Mouse (Mus musculus) brown adipose tissue, adult 24 weeks (tissue): Measurements from ENCODE around the gene Usp9x. TPM values are rescaled to one million over a fixed set of nuclear protein-coding genes. Genes with fewer than 3 reads are reported as not detected.

ENCODE experiments used
- H3K27ac ChIP-seq: fragments of 200-500 bp; replicated peaks from 2 replicates; pipeline ENCODE4 v1.5.1; 2012; ENCODE audit warnings: low read depth, mild to moderate bottlenecking, low read length
- H3K4me1 ChIP-seq: fragments of 200-500 bp; 2 replicates; pipeline ENCODE4 v1.6.1; 2012; ENCODE audit warnings: low read length, mixed read lengths; ENCODE audit not compliant: control insufficient read depth, insufficient read depth, insufficient read length
- H3K4me3 ChIP-seq: fragments of 200-500 bp; 2 replicates; pipeline ENCODE4 v1.5.1; 2012; ENCODE audit warnings: low read depth, mild to moderate bottlenecking, low read length, moderate library complexity; ENCODE audit not compliant: insufficient read depth
- polyA plus RNA-seq: library from polyadenylated mRNA; stranded (reverse); fragments of >200 nt; gene quantifications from 2 replicates; pipeline ENCODE4 v1.2.4, GENCODE M21; 2012; ENCODE audit not compliant: missing spikeins, insufficient read depth, insufficient read length

The Usp9x gene
- polyA plus RNA-seq: 40.4 and 46.2 TPM in 2 replicates

GRCm38 (mm10) chrX:13071241-13071775, at the start of gene Usp9x:
Gene Usp9x (plus strand): TSS chrX:13071498.
- peak within 1 kb of the TSS; percentile 99 for H3K27ac ChIP-seq
- no peaks in the 10 kb centered on the region; the same call in 1 of the 2 replicates for H3K4me1 ChIP-seq
- peak within 1 kb of the TSS; percentile 99 for H3K4me3 ChIP-seq

GRCm38 (mm10) chrX:13022547-13023310, 48.6 kb upstream of the Usp9x start:
- Histone ChIP-seq H3K4me3 (no peak overlapping the region), H3K4me1 (no peaks in the 10 kb centered on the region), H3K27ac (no peak overlapping the region)

- Histone ChIP-seq H3K4me1 (no peaks in the 10 kb centered on the region), H3K27ac (no peak overlapping the region), H3K4me3 (no peak overlapping the region)
Observed at GRCm38 (mm10) chrX:13024539-13025202, 46.6 kb upstream of the Usp9x start.

GRCm38 (mm10) chrX:13025286-13025685, 46.0 kb upstream of the Usp9x start:
- Histone ChIP-seq H3K4me1 (no peaks in the 10 kb centered on the region), H3K27ac (no peak overlapping the region), H3K4me3 (no peak overlapping the region)

GRCm38 (mm10) chrX:13028156-13028555, 43.1 kb upstream of the Usp9x start:
- Histone ChIP-seq H3K27ac (no peak overlapping the region), H3K4me1 (no peaks in the 10 kb centered on the region), H3K4me3 (no peak overlapping the region)

GRCm38 (mm10) chrX:13029996-13030395, 41.3 kb upstream of the Usp9x start:
- H3K4me1 ChIP-seq: no peaks in the 10 kb centered on the region
- H3K4me3 ChIP-seq: no peak overlapping the region
- H3K27ac ChIP-seq: no peak overlapping the region

- Histone ChIP-seq H3K27ac (no peak overlapping the region), H3K4me3 (no peak overlapping the region), H3K4me1 (no peaks in the 10 kb centered on the region)
Observed at GRCm38 (mm10) chrX:13037085-13037484, 34.2 kb upstream of the Usp9x start.

- no peak overlapping the region for H3K4me3 ChIP-seq
- H3K4me1 ChIP-seq: no peaks in the 10 kb centered on the region
- peak overlapping the region; percentile 27; the same call in 1 of the 2 replicates for H3K27ac ChIP-seq
Observed at GRCm38 (mm10) chrX:13039211-13039610, 32.1 kb upstream of the Usp9x start.

GRCm38 (mm10) chrX:13040391-13040790, 30.9 kb upstream of the Usp9x start:
- H3K4me1 ChIP-seq: no peaks in the 10 kb centered on the region
- H3K27ac ChIP-seq: no peak overlapping the region
- no peak overlapping the region for H3K4me3 ChIP-seq

- Histone ChIP-seq H3K27ac (peak overlapping the region; percentile 78), H3K4me3 (peak overlapping the region; percentile 62), H3K4me1 (no peaks in the 10 kb centered on the region)
Observed at GRCm38 (mm10) chrX:13041630-13042129, 29.6 kb upstream of the Usp9x start.

- no peak overlapping the region for H3K27ac ChIP-seq
- no peaks in the 10 kb centered on the region for H3K4me1 ChIP-seq
Observed at GRCm38 (mm10) chrX:13043780-13044179, 27.5 kb upstream of the Usp9x start.

GRCm38 (mm10) chrX:13044666-13045065, 26.6 kb upstream of the Usp9x start:
- Histone ChIP-seq H3K4me1 (no peaks in the 10 kb centered on the region), H3K27ac (no peak overlapping the region), H3K4me3 (no peak overlapping the region)

More at GRCm38 (mm10) chrX:13043780-13044179, 27.5 kb upstream of the Usp9x start:
- no peak overlapping the region for H3K4me3 ChIP-seq

GRCm38 (mm10) chrX:13046893-13047435, 24.3 kb upstream of the Usp9x start:
- Histone ChIP-seq H3K4me1 (no peaks in the 10 kb centered on the region), H3K4me3 (no peak overlapping the region), H3K27ac (no peak overlapping the region)

- Histone ChIP-seq H3K4me1 (no peaks in the 10 kb centered on the region), H3K27ac (peak overlapping the region; percentile 8; the same call in 1 of the 2 replicates), H3K4me3 (peak overlapping the region; percentile 41)
Observed at GRCm38 (mm10) chrX:13047631-13048345, 23.5 kb upstream of the Usp9x start.
